Mouse (Mus musculus) liver, postnatal 0 days (tissue): ENCODE measurements around the gene Gm20696.

Experiments used
- CTCF ChIP-seq: sonication (generic); IDR thresholded peaks from 2 replicates; pipeline ENCODE4 v1.5.1; 2016; ENCODE audit warnings: antibody characterized with exemption, low read depth
- EP300 ChIP-seq: IDR thresholded peaks from 2 replicates; pipeline ENCODE4 v1.6.1; 2016; ENCODE audit warnings: antibody characterized with exemption, low read depth, mild to moderate bottlenecking

GRCm38 (mm10) chr6:99364545-99364944 lies 302.1 kb downstream of the Gm20696 start:
- TF ChIP-seq CTCF (no peak), EP300 (no peak)
